Mouse (Mus musculus): ENCODE data around the gene Tbc1d22b. TPM values are rescaled to one million over a fixed set of nuclear protein-coding genes. Genes with fewer than 3 reads are reported as not detected.

The Tbc1d22b gene
- 10.7 and 13.6 TPM in 2 replicates for polyA plus RNA-seq (2011; ENCODE audit: insufficient read length, low read depth, missing spikeins)

DNA sequence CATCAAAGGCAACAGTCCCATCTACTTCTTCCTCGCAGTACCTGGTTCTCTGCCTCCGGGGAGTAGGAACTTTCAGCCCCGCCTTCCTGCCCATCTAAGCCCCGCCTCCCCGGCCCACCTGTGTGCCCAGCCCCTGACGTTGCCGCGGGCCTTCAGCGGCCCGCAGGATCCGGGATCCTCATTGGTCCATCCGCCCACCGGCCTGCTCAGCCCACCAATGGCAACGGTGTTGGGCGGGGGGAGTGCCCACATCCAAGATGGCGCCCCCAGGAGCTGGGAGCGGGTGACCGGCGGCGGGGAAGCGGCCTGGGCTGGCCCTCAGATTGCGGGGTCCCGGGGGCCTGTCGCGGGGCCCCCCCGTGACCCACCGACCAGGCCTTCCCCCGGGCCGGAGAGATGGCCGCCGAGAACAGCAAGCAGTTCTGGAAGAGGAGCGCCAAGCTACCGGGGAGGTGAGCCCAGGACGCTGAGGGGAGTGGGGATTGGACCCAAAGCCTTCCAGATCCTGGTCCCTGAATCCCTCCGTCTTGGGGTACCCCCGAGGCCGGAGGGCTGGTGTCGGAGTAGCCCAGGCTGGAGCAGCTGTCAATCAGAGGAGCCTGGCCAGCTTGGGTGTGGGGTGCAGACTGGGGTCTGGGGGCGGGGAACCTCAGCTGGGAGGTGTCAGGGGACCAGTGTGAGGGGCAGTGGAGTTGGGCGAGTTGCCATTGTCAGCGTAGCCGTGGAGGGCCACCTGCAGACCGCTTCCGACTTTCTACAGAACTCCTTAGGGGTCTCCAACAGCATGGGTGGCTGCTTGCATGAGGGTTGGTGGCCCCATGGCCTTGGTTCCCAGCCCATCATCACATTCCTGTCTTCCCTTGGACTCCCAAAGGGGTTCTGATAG lies at the start of gene Tbc1d22b, which contains the start of gene Gm17657:
TSS of gene Tbc1d22b (plus strand) at position 243 of the 886 bp plus-strand sequence.
TSS of gene Gm17657 (minus strand) at position 96 of the 886 bp plus-strand sequence.
- peak; percentile 68 for TF ChIP-seq POLR2A (IDR thresholded peaks at IDR 0.05; ENCODE audit: low read depth, low read length)
- no peak for TF ChIP-seq CTCF (IDR thresholded peaks at IDR 0.05; ENCODE audit: borderline replicate concordance, insufficient read depth, low read length)
- no peak within 1 kb of the TSS for H3K27ac ChIP-seq (ENCODE audit: insufficient read depth, low read length)

DNA sequence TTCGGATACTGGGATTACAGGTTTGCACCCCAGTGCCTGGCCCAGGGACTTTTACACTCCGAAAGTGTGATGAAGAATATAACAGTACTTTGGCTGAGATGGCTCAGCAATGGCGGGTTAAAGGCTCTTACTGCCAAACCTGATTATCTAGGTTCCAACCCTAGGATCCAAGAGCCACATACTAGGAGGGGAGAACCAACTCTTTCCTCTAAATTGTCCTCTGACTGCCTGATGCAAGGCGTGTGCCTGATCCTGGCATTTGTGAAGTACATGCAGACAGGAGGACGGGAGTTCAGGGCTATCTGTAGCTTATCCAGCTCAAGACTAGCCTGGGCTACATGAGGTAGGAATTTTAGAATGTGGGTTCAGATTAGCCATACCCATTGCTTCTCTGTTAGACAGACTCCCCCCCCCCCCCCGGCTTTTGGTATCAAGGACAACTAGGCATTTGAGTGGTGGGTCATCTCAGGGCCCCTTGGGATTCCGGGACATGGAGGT lies 49.3 kb upstream of the Tbc1d22b start:
- Histone ChIP-seq H3K27ac (ENCODE audit: insufficient read depth, low read length) (no peak overlapping the region), H3K4me3 (ENCODE audit: insufficient read depth, low read length) (no peak overlapping the region), H3K4me1 (ENCODE audit: control insufficient read depth, insufficient read depth, low read length) (no peaks in the 10 kb centered on the region)
- TF ChIP-seq CTCF (IDR thresholded peaks at IDR 0.05; ENCODE audit: borderline replicate concordance, insufficient read depth, low read length) (no peak), POLR2A (IDR thresholded peaks at IDR 0.05; ENCODE audit: low read depth, low read length) (no peak)

More for the DNA sequence above, at the start of gene Tbc1d22b, which contains the start of gene Gm17657:
- H3K4me1 ChIP-seq (ENCODE audit: control insufficient read depth, insufficient read depth, low read length) = peaks cover 6% of the 10 kb centered on the region; the same call in 1 of the 2 replicates
- H3K4me3 ChIP-seq (ENCODE audit: insufficient read depth, low read length) = peak within 1 kb of the TSS; percentile 93

DNA sequence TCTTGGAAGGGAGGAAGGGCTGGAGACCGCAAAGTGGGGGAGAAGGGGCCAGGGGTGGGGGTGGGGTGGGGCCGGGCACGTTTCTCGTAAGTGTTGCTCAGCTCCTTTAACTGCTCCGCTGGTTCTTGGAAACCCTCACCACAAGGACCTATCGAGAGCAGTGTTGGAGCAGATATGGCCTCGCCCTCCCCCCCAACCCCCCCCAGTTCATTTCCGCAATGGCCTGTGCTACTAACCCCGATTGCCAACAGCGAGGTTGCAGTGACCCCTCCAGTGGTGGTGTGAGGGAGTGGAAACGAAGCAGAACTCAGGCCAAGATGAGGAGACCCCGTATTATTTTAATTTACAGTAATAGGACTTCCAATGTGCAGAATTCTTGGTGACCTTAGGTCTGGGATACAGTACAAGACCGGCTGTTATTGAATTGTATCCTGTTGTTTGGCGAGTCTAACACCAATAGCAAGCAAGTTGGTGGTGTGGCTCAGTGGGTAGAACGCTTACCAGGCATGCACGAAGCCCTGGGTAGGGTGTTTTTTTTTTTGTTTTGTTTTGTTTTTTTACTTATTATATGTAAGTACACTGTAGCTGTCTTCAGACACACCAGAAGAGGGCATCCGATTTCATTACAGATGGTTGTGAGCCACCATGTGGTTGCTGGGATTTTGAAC lies 48.6 kb upstream of the Tbc1d22b start:
- TF ChIP-seq CTCF (IDR thresholded peaks at IDR 0.05; ENCODE audit: borderline replicate concordance, insufficient read depth, low read length) = no peak
- no peak for TF ChIP-seq POLR2A (IDR thresholded peaks at IDR 0.05; ENCODE audit: low read depth, low read length)

GRCm38 (mm10) chr17:29502005-29502668 lies 47.4 kb upstream of the Tbc1d22b start:
- TF ChIP-seq POLR2A (IDR thresholded peaks at IDR 0.05; ENCODE audit: low read depth, low read length) (no peak), CTCF (IDR thresholded peaks at IDR 0.05; ENCODE audit: borderline replicate concordance, insufficient read depth, low read length) (no peak)
- H3K4me1 ChIP-seq (ENCODE audit: control insufficient read depth, insufficient read depth, low read length) = no peaks in the 10 kb centered on the region
- no peak overlapping the region for H3K27ac ChIP-seq (ENCODE audit: insufficient read depth, low read length)

More for the DNA sequence above, 48.6 kb upstream of the Tbc1d22b start:
- H3K4me3 ChIP-seq (ENCODE audit: insufficient read depth, low read length) = no peak overlapping the region
- no peak overlapping the region for H3K27ac ChIP-seq (ENCODE audit: insufficient read depth, low read length)
- H3K4me1 ChIP-seq (ENCODE audit: control insufficient read depth, insufficient read depth, low read length) = no peaks in the 10 kb centered on the region

DNA sequence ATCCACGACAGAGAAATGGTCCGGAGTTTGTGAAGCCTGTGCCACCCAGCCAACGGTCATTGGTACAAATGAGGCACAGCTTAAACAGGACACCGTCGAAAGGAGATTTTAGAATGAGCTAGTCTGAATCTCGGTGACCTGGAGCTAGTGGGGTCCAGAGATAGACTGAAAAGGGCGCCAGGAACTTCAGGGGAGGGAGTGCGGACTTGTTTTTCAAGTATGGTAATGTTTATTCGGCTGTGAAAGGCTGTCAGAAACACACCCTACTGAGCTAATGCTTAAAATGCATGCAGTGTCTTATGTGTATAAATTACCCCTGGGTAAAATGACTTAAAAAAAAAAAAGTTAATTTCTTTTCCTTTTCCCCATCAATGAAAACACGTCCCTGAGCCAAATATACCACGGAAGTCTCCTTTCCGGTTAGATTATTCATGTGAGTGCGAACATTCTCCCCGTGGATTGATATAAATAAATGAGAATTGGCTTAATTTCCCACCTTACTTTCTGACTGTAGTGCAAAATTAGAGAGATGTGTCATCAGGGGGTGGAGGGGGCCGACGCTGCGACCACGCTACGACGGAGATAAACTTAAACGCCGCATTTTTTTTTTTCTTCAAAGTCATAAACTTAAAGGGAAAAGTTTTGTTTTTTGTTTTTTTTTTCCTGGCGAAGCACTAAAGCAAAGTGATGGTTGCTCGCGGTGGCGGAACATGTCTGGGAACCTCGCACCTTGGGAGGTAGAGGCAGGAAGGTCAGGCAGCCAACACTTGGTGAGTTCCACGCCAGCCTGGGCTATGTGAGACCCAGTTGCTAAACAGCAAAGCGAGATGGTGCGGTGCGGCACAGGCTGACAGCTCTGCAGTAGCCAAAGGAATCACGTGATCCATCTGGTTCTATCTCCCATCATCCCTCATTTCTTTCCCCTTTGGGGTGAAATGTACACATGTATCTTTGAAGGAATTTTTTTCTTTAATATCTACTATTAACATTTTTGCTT lies 46.6 kb upstream of the Tbc1d22b start:
- H3K4me1 ChIP-seq (ENCODE audit: control insufficient read depth, insufficient read depth, low read length) = no peaks in the 10 kb centered on the region
- TF ChIP-seq POLR2A (IDR thresholded peaks at IDR 0.05; ENCODE audit: low read depth, low read length) (no peak), CTCF (IDR thresholded peaks at IDR 0.05; ENCODE audit: borderline replicate concordance, insufficient read depth, low read length) (no peak)
- H3K4me3 ChIP-seq (ENCODE audit: insufficient read depth, low read length) = no peak overlapping the region
- no peak overlapping the region for H3K27ac ChIP-seq (ENCODE audit: insufficient read depth, low read length)

More at GRCm38 (mm10) chr17:29502005-29502668, 47.4 kb upstream of the Tbc1d22b start:
- no peak overlapping the region for H3K4me3 ChIP-seq (ENCODE audit: insufficient read depth, low read length)

GRCm38 (mm10) chr17:29503700-29504099 lies 45.9 kb upstream of the Tbc1d22b start:
- Histone ChIP-seq H3K4me1 (ENCODE audit: control insufficient read depth, insufficient read depth, low read length) (no peaks in the 10 kb centered on the region), H3K4me3 (ENCODE audit: insufficient read depth, low read length) (no peak overlapping the region), H3K27ac (ENCODE audit: insufficient read depth, low read length) (no peak overlapping the region)
- TF ChIP-seq CTCF (IDR thresholded peaks at IDR 0.05; ENCODE audit: borderline replicate concordance, insufficient read depth, low read length) (no peak), POLR2A (IDR thresholded peaks at IDR 0.05; ENCODE audit: low read depth, low read length) (no peak)

GRCm38 (mm10) chr17:29508927-29509608 lies 40.5 kb upstream of the Tbc1d22b start:
- TF ChIP-seq CTCF (IDR thresholded peaks at IDR 0.05; ENCODE audit: borderline replicate concordance, insufficient read depth, low read length) = no peak
- TF ChIP-seq POLR2A (IDR thresholded peaks at IDR 0.05; ENCODE audit: low read depth, low read length) = no peak
- Histone ChIP-seq H3K27ac (ENCODE audit: insufficient read depth, low read length) (no peak overlapping the region), H3K4me1 (ENCODE audit: control insufficient read depth, insufficient read depth, low read length) (no peaks in the 10 kb centered on the region), H3K4me3 (ENCODE audit: insufficient read depth, low read length) (no peak overlapping the region)

DNA sequence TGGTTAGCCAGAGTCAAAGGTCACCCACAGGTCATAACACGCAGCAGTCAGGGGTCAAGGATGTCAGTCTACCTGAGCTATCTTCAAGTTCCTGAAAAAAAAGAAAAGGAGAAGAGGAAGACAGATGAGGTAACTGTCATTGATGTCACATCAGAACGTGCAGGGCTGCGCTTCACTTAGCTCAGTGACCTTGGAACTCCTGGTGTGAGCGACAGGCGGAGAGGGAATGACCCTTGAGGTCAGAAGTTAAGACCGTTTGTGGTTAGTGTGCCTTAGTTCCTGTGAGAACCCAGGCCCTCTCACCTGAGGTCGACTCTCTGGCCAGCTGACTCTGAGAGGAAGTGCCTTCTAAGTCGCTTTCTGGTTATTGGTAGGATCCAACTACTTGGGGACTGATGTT lies 38.9 kb upstream of the Tbc1d22b start:
- TF ChIP-seq POLR2A (IDR thresholded peaks at IDR 0.05; ENCODE audit: low read depth, low read length) (no peak), CTCF (IDR thresholded peaks at IDR 0.05; ENCODE audit: borderline replicate concordance, insufficient read depth, low read length) (no peak)

More for the DNA sequence above, 38.9 kb upstream of the Tbc1d22b start:
- Histone ChIP-seq H3K27ac (ENCODE audit: insufficient read depth, low read length) (no peak overlapping the region), H3K4me1 (ENCODE audit: control insufficient read depth, insufficient read depth, low read length) (no peaks in the 10 kb centered on the region), H3K4me3 (ENCODE audit: insufficient read depth, low read length) (no peak overlapping the region)

Measured in embryonic fibroblast, embryonic 13.5 days (primary cell).